Mouse (Mus musculus) gastrocnemius, adult 8-10 months (tissue): ENCODE measurements around the gene Dstyk. TPM values are rescaled to one million over a fixed set of nuclear protein-coding genes. Genes with fewer than 3 reads are reported as not detected.

ENCODE experiments used
- DNase-seq, 2 experiments: peaks; one replicate each; pipeline ENCODE4 v3.0.0; 2022; ENCODE audit warnings: low spot score in 2 of 2
- total RNA-seq, 4 experiments: library from RNA; stranded (reverse); gene quantifications; 2 replicates each; pipeline ENCODE4 v1.2.4; 2022

Dstyk gene
- total RNA-seq, 4 experiments from 2014 or later: 7.7 to 11.2 (median 8.5) TPM

DNA sequence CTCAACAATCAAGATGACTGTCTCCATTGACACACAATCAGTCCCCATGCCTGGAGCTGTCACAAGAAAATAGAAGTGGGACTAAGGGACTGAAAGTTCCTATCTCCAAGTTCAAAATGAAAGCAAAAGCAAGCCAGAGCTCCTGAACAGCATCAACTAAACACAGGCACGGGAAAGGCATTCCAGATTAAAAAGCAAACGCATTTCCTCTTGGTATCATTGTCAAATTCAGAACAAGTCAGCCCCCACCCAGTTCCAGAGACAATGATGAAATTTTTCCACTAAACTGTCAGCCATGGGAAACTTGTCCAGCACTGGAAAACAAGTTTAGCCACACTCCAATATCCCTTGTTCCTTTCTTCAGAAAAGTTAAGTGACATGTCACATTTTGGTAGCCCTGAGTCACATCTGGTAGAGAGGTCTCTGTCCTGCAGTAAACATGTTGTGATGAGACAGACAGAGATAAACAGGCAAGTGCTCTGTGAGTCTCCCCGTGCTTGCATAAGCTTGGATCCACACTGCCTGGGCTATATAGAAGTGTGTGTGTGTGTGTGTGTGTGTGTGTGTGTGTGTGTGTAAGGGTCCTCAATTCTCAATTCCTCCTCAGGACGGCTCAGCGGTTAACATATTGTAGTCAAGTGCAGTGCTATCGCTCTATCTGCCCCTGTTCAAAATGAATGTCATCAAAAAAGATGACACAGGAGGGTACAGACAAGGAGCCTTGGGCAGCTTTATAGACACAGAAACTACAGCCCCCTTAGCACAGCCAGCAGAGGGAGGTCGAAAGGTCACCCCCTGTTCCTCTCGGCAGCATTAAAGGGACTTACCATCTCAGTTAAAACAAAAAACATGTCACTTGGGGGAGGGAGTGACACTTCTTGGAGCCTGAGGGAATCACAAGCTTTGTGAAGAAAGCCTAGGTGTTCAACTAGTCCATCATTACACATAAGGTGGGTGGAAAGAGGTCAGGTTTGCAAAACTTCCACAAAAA, 28.2 kb upstream of the Dstyk start:
- no peak for DNase-seq

GRCm38 (mm10) chr1:132389886-132390585, 27.3 kb upstream of the Dstyk start:
- DNase-seq: peak; percentile 62 to 79

- no peak for DNase-seq
These were observed 26.4 kb upstream of the Dstyk start, which contains the start of gene Tmcc2 for GRCm38 (mm10) chr1:132390691-132391579. Gene Tmcc2 (minus strand): TSS chr1:132391281.

GRCm38 (mm10) chr1:132391580-132392022, 25.8 kb upstream of the Dstyk start:
- peak; percentile 50 to 79 for DNase-seq

DNA sequence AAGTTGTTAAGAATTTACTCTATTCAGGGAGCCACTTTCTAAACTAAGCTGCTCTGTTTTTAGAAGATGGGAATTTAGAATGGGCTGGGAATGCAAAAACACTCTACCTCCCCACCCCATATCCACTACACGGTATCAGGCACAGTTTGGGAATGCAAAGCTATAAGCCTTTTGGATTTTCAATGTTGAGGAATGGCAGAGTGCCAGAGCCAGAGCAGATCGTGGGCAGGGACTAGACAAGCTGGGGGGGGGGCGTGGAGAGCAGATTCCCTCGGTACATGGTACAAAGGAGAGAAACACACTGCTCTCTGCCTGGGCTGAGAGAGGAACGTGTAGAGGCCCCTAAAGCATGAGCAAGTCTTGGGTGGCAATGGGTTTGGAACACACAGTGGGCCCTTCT, 24.5 kb upstream of the Dstyk start:
- DNase-seq: no peak

- DNase-seq: no peak
These were observed 20.6 kb upstream of the Dstyk start for GRCm38 (mm10) chr1:132396705-132397104.

DNA sequence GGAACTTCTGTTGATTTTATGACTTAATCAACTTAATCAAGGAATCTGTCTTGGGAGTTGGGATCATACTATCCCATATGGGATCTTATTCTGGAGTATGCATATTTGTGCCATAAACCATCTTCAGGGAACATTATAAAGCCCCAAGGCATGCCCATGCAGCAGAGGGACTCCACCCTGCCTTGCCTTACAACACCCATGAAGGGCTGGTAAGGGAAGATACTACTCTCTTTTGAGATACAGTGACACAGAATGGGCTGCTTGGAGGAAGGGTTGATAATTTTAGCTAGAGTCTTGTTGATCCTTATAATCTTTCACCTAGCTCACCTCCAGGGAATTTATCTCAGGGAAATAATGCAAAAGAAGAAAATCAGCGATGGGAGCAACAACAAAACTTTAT, 16.8 kb upstream of the Dstyk start:
- no peak for DNase-seq

DNA sequence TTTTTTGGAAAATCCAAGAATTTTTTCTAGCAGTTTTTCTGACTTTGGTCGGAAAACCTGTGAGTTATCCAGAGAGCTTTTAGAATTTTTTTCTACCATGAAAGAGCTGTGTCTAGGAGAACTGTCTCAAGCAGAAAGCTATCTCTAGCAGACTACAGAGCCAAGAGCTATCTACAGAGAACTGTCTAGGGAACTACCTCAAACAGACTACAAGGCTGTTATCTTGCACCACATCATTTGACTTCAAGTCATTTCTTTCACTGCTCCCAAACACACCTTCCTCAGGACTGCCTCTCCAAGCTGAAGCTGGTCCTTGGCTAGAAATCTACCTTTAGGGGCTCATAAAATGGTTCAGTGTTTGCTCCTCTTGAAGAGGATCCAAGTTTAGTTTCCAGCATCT, 15.5 kb upstream of the Dstyk start:
- no peak for DNase-seq

GRCm38 (mm10) chr1:132410657-132411056, 6.7 kb upstream of the Dstyk start:
- DNase-seq: no peak

GRCm38 (mm10) chr1:132416244-132416942, 962 bp upstream of the Dstyk start:
- no peak for DNase-seq

DNA sequence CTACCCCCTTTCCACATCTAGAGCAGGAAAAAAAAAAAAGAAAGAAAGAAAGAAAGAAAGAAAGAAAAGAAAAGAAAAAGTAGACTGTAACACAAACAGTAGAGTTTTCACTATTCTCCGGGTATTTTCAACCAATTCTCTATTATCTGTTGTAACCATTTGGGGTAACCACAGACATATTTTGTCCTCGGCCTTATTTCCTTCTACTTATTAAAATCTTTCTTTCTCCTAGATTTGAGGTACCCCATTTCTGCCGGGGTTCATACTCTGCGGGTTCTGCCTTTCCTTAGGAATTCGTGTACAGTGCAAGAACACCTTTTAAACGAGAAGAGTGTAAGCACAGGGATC, 438 bp upstream of the Dstyk start:
- no peak for DNase-seq

DNA sequence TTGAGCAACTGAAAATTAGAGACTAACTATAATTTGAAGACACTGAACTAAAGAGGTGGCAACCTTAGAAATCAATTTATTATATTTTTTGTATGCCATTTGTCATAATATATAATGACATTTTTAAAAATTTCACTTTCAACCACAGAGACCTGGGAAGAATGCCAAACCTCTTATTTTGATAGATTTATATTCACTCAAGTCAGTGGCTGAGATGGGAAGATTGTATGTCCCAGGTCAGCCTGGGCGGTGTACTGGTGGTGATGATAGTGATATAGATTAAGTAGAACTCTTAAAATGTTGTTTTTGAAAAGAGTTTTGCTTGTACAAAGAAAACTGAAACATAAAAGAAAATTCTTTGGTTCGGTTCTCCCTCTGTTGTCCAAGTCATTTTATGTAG, 2.9 kb downstream of the Dstyk start:
- DNase-seq: no peak

- no peak for DNase-seq
These were observed 3.3 kb downstream of the Dstyk start for GRCm38 (mm10) chr1:132420662-132421061.

DNA sequence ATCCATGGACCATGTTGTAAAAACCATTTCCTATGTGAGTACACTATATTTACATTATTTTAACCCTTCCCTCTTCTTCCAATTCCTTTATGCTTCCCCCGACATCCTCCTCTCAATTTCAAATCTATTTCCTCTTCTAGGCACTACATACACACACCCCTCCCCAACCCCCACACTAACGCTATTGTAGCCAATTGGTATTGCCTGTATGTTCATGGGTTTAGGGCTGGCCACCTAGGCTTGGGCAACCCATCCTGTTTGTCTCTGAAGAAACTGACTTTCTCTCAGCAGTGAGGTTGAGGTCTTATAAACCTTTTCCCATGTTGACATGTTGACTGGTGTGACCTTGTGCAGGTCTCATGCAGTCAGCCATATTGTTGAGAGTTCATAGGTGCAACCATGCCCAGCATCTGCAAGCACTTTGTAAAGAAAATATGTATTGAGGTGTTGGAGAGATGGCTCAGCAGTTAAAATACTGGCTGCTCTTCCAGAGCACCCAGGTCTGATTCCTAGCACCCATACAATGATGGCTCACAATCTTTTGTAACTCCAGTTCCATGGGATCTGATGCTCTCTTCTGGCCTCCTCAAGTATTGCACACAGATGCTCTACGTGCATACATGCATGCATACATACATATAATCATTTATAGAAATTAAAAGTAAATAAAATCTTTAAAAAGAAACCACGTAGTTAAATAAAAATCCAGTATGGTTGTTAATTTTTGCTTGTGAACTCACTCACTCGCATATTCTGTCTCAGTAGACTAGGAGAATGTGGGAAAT, 5.7 kb downstream of the Dstyk start:
- no peak for DNase-seq

DNA sequence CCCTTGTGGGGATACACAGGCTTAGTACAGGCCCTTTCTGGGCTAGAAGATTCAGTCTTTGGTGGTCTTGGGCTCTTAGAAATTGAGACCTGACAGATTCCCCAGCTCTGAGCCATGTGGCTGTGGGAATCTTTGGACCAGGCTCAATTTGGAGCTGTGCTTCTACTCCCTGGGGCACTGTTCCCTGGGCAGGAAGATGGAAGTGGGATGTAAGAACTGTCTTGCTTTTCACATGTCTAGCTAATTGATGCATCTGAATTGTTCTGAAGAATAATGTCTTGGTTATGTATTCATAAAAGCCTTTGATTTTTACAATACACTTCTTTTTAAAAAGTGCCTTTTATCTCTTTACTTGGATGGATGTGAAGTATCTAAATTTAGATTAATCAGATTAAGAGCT, 8.2 kb downstream of the Dstyk start:
- no peak for DNase-seq

- no peak for DNase-seq
These were observed 13.5 kb downstream of the Dstyk start for GRCm38 (mm10) chr1:132430818-132431217.

- peak; percentile 18 to 60 for DNase-seq
These were observed 14.4 kb downstream of the Dstyk start for GRCm38 (mm10) chr1:132431716-132432115.

DNA sequence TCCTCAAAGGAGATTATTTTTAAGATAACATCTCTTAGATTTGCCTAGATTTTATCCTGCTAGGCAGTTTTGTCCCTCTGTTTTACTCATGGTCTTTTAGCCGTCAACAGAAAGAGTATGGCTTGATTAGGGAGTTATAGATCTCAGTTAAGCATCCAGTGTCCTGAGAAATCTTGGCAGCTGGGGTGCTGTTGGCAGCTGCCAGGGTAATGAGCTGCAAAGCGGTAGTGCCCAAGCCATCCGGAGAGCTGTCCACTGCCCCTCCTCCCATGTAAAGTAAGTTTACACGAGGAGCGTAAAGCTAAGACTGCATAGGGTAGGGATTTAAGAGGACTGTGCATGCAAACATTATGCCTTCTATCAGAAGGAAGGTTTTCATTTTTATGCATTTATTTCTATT, 16.0 kb downstream of the Dstyk start:
- DNase-seq: peak; percentile 27 to 38

DNA sequence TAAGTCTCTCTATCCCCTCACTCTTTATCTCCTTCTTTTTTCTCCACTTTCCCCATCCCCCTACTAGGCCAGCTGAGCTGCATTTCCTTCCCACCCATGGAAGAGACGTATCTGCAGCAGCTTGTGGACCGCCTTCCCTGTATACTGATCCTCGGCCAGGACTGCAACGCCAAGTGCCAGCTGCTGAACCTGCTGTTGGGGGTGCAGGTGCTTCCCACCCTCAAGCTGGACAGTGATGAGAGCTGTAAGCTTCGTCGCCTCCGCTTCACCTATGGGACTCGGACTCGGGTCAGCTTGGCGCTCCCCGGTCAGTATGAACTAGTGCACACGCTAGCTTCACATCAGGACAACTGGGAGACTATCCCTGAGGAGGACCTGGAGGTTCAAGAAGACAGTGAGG, 16.7 kb downstream of the Dstyk start:
- no peak for DNase-seq
